Mouse (Mus musculus) kidney, adult 2 months (tissue): ENCODE data around the gene Gm3839. TPM values are rescaled to one million over a fixed set of nuclear protein-coding genes. Genes with fewer than 3 reads are reported as not detected.
A peak's percentile ranks its signal among the peaks of the same experiment; 100 is the strongest.
"Not testable (repeated sequence)": the region's sequence is repeated elsewhere in the genome, so short reads cannot be mapped to it uniquely, and the experiment has no call there.

Experiments used
- DNase-seq: peaks from one replicate; pipeline ENCODE4 v3.0.0; 2021
- H3K27ac ChIP-seq: fragments of 200-500 bp; 2 replicates; pipeline ENCODE4 v1.5.1; 2012; ENCODE audit warnings: low read depth, low read length, control low read depth, inconsistent platforms; ENCODE audit not compliant: insufficient read depth
- H3K27me3 ChIP-seq: fragments of 200-500 bp; replicated peaks from 2 replicates; pipeline ENCODE4 v1.6.1; 2012; ENCODE audit warnings: mild to moderate bottlenecking, moderate library complexity, low read length, inconsistent platforms; ENCODE audit not compliant: control insufficient read depth, insufficient read depth
- H3K36me3 ChIP-seq: fragments of 200-500 bp; 2 replicates; pipeline ENCODE4 v1.6.1; 2012; ENCODE audit warnings: mild to moderate bottlenecking, moderate library complexity, low read length, inconsistent platforms; ENCODE audit not compliant: control insufficient read depth, insufficient read depth
- H3K4me1 ChIP-seq: fragments of 200-500 bp; 2 replicates; pipeline ENCODE4 v1.6.1; 2011; ENCODE audit warnings: low read length; ENCODE audit not compliant: control insufficient read depth, insufficient read depth
- H3K4me3 ChIP-seq: fragments of 200-500 bp; 2 replicates; pipeline ENCODE4 v1.5.1; 2011; ENCODE audit warnings: mild to moderate bottlenecking, low read depth, low read length, control low read depth; ENCODE audit not compliant: insufficient read depth
- CTCF ChIP-seq: fragments of 200-500 bp; conservative IDR thresholded peaks from 2 replicates; pipeline ENCODE4 v1.5.1; 2011; ENCODE audit warnings: low read depth, mild to moderate bottlenecking, control low read depth, low read length, moderate library complexity, mixed read lengths; ENCODE audit not compliant: insufficient read depth, insufficient read length
- POLR2A ChIP-seq: fragments of 200-500 bp; IDR thresholded peaks from one replicate; pipeline ENCODE4 v1.6.1; 2011; ENCODE audit warnings: low read depth, low read length, control low read depth
- WGBS: fragments of 180-500 bp; shearing (Covaris S2); methylation state at CpG from one replicate; pipeline ENCODE4 v1.1.7; 2018; 5-methylcytosine and 5-hydroxymethylcytosine counted together
- polyA plus RNA-seq: library from polyadenylated mRNA; depleted of rRNA; stranded (reverse); fragments of >200 nt; gene quantifications from 2 replicates; pipeline ENCODE4 v1.2.3, GENCODE M21; 2012; rRNA removed

Gm3839 gene
- 0.61 and 0.79 TPM in 2 replicates for polyA plus RNA-seq

- not testable (repeated sequence) for H3K27ac ChIP-seq, H3K4me3 ChIP-seq, DNase-seq, H3K36me3 ChIP-seq, H3K4me1 ChIP-seq, H3K27me3 ChIP-seq
These were observed at the start of gene Gm3839 for GRCm38 (mm10) chr14:11356626-11357025. Gene Gm3839, minus strand, starts transcription at chr14:11356726.

DNA sequence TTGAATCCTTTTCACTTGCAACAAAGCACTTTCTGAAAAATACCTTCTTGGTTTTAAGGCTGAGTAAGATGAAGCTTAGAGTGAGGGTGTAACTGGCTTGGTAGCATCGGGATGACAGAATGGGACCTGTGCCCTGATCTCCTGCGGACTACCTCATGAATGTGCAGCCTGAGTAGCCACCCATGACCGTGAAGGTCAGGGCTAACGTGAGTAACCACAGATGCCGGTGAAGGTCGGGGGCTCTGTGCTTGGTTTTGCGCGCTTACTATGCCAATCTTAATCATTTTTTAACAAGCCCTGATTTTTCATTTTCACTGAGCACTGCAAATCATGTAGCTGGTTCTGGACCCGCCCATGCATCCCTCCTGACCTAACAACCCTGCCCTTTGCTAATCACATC, 49.1 kb upstream of the Gm3839 start:
- no peaks in the 10 kb centered on the region; the same call in 1 of the 2 replicates for H3K27me3 ChIP-seq
- TF ChIP-seq CTCF (no peak), POLR2A (no peak)
- no peak overlapping the region for H3K4me3 ChIP-seq
- WGBS = 46% methylated on average over 9 of the region's 9 CpGs
- H3K4me1 ChIP-seq = no peaks in the 10 kb centered on the region
- H3K36me3 ChIP-seq = no peaks in the 10 kb centered on the region
- DNase-seq = peak; percentile 9
- no peak overlapping the region for H3K27ac ChIP-seq

DNA sequence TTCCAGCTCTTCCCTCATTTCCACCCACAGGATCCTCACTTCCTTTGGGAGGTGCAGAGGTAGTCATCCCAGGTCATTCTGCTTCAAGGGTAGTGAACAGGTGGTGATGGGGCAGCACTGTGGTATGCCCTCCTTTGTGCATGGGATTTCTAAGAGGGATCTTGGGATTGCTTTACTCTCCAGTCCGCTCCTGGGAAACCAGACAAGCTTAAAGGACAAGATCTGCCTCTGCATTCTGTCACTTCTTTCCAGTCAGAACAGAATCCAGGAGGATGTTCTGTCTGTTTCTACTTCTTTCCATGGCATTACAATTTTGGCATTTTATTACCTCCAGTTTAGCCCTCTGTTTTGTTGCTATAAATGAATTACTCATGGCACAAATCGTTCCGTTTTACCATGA, 21.3 kb upstream of the Gm3839 start:
- Histone ChIP-seq H3K36me3 (no peaks in the 10 kb centered on the region), H3K4me1 (no peaks in the 10 kb centered on the region), H3K27ac (no peak overlapping the region), H3K27me3 (no peaks in the 10 kb centered on the region), H3K4me3 (no peak overlapping the region)
- TF ChIP-seq POLR2A = no peak
- no peak for TF ChIP-seq CTCF
- no peak for DNase-seq
- 88% methylated on average over 3 of the region's 3 CpGs for WGBS

DNA sequence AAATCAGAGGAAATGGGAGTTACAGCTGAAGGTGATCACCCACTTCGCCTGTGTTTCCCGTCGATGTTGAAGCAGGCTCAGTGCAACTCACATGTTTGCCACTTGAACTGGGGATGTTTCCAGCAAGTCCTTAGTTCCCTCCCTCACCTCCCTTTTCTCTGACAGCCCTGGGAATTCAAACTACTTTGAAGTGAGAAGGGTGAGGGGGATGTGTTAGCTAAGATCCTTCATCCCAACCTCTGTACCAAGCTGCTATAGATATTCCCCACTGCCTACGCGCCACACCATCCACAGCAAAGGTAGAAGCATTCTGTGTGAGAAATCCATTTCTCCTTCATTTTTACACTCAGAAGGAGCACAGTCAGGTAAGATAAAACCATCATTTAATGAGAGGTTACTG, 18.7 kb upstream of the Gm3839 start:
- Histone ChIP-seq H3K27ac (no peak overlapping the region), H3K27me3 (no peaks in the 10 kb centered on the region), H3K36me3 (no peaks in the 10 kb centered on the region), H3K4me3 (no peak overlapping the region), H3K4me1 (no peaks in the 10 kb centered on the region)
- no peak for TF ChIP-seq POLR2A
- no peak for TF ChIP-seq CTCF
- 60% methylated on average over 5 of the region's 5 CpGs for WGBS
- DNase-seq = no peak

DNA sequence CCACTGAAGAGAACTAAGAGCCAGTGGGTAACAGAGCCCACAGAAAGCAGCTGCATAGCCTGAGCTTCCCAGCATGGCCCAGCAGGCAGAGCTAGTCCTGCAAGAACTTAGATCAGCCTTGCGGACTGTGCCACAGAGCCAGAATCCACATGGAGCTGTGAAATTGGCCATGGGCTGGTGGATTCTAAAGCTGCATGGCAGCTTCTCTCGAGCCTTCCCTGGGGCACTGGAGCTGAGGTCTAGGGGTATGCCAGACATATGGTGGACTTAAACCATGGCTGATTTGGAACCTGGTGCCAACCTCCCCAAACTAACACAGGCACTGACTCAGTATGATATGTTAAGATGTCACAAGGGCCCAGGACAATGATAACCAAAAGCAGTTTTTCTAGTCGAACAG, 10.4 kb downstream of the Gm3839 start:
- WGBS = 81% methylated on average over 3 of the region's 3 CpGs
- Histone ChIP-seq H3K4me3 (no peak overlapping the region), H3K27me3 (no peaks in the 10 kb centered on the region), H3K4me1 (no peaks in the 10 kb centered on the region), H3K36me3 (no peaks in the 10 kb centered on the region), H3K27ac (no peak overlapping the region)
- DNase-seq = no peak
- no peak for TF ChIP-seq CTCF
- no peak for TF ChIP-seq POLR2A

GRCm38 (mm10) chr14:11329993-11330392, 26.5 kb downstream of the Gm3839 start:
- WGBS = 53% methylated on average over 2 of the region's 2 CpGs
- H3K27ac ChIP-seq = no peak overlapping the region
- H3K4me1 ChIP-seq = no peaks in the 10 kb centered on the region
- H3K36me3 ChIP-seq = no peaks in the 10 kb centered on the region
- peak; percentile 26 for DNase-seq
- H3K4me3 ChIP-seq = no peak overlapping the region
- no peaks in the 10 kb centered on the region for H3K27me3 ChIP-seq
- no peak for TF ChIP-seq POLR2A
- TF ChIP-seq CTCF = no peak

DNA sequence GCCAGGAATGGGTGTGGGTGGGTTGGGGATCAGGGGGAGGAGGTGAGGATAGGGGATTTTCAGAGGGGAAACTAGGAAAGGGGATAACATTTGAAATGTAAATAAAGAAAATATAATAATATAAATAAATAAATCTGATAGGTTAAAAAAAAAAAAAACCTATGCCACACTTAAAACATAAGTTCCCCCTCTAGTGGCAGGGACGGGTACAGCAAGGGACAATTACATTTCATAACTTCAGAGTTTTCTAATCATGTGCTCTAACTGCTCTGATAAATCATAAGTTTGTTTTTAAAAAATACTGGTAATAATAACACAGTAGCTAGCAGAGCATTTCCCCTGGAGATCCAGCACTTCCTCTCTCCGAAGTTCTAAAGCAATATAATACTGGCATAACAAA, 49.4 kb downstream of the Gm3839 start:
- Histone ChIP-seq H3K27me3 (no peaks in the 10 kb centered on the region), H3K36me3 (no peaks in the 10 kb centered on the region), H3K27ac (no peak overlapping the region), H3K4me1 (no peaks in the 10 kb centered on the region), H3K4me3 (no peak overlapping the region)
- TF ChIP-seq CTCF (no peak), POLR2A (no peak)
- DNase-seq = peak; percentile 44
- WGBS = 22% methylated on average over 2 of the region's 2 CpGs

DNA sequence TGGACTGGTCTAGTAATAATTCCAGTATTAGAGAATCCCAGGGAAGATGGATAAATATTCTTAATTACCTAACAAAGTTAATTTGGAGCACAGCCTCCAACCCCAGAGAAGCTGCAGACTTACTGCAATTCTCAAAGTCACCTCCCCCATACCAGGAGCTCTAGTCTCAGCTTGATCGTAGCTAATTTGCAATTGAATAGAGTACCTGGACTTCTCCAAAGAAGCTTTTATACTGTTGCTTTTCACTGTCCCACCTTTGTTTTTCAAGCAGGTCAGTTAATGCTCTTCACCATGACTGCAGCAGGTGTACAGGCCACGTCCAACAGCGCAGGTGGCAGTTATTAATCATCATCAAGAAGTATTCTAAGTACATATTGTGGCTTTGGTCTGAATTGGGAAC, 68.6 kb downstream of the Gm3839 start:
- H3K36me3 ChIP-seq, H3K4me1 ChIP-seq, H3K27me3 ChIP-seq, DNase-seq, H3K27ac ChIP-seq, H3K4me3 ChIP-seq: not testable (repeated sequence)
- WGBS = 90% methylated on average over 3 of the region's 3 CpGs
